Mouse (Mus musculus) CH12.LX (cell line): ENCODE measurements around the gene Arg1. TPM values are rescaled to one million over a fixed set of nuclear protein-coding genes. Genes with fewer than 3 reads are reported as not detected.

ENCODE experiments used
- DNase-seq: peaks from one replicate; pipeline ENCODE4 v3.0.0-alpha.2; 2013; ENCODE audit errors: extremely low read depth
- H3K27ac ChIP-seq: 2 replicates; pipeline ENCODE4 v1.5.1; 2012; ENCODE audit warnings: low read depth, mild to moderate bottlenecking, control low read depth, moderate library complexity; ENCODE audit not compliant: insufficient read depth
- H3K27me3 ChIP-seq: replicated peaks from 2 replicates; pipeline ENCODE3; 2012; ENCODE audit warnings: inconsistent platforms
- H3K36me3 ChIP-seq, 2 experiments: replicated peaks in 1 of 2; 2 replicates each; pipeline versions ENCODE3 to v1.6.1; 2012; ENCODE audit warnings: inconsistent platforms in 1 of 2, low read length in 1 of 2, mild to moderate bottlenecking in 1 of 2, mixed read lengths in 1 of 2, moderate library complexity in 1 of 2; ENCODE audit not compliant: control insufficient read depth in 1 of 2, insufficient read depth in 1 of 2
- H3K4me1 ChIP-seq, 2 experiments: 2 replicates each; pipeline ENCODE4 v1.6.1; 2012; ENCODE audit warnings: inconsistent platforms in 1 of 2, moderate library complexity in 1 of 2; ENCODE audit not compliant: insufficient read depth in 2 of 2, control insufficient read depth in 1 of 2
- H3K4me2 ChIP-seq: 2 replicates; pipeline ENCODE4 v1.6.1; 2012; ENCODE audit warnings: low read depth, mild to moderate bottlenecking, control low read depth; ENCODE audit not compliant: poor library complexity, insufficient read depth, severe bottlenecking
- H3K4me3 ChIP-seq, 3 experiments: fragments of 150-350 bp in 1 of 3; sonication (generic) in 1 of 3; replicated peaks in 1 of 3; 2 replicates each; pipeline versions ENCODE3 to v1.5.1; 2011 to 2012; ENCODE audit warnings: low read depth in 2 of 3, low read length in 2 of 3, mild to moderate bottlenecking in 2 of 3, moderate library complexity in 2 of 3, control low read depth in 1 of 3, improper control_type of control experiment in 1 of 3, inconsistent platforms in 1 of 3, mixed read lengths in 1 of 3; ENCODE audit not compliant: poor library complexity in 1 of 3
- H3K79me2 ChIP-seq: replicated peaks from 2 replicates; pipeline ENCODE4 v1.6.1; 2012; ENCODE audit warnings: mild to moderate bottlenecking, moderate library complexity; ENCODE audit not compliant: control insufficient read depth, poor library complexity, insufficient read depth, severe bottlenecking; ENCODE audit errors: extremely low read depth
- H3K9ac ChIP-seq: 2 replicates; pipeline ENCODE4 v1.6.1; 2012; ENCODE audit warnings: low read depth, mild to moderate bottlenecking, control low read depth, moderate library complexity; ENCODE audit not compliant: insufficient read depth
- H3K9me3 ChIP-seq: replicated peaks from 2 replicates; pipeline ENCODE3; 2012; ENCODE audit warnings: low read length, inconsistent platforms, mixed read lengths
- BHLHE40 ChIP-seq: IDR thresholded peaks from 2 replicates; pipeline ENCODE4 v1.6.1; 2011; ENCODE audit warnings: mild to moderate bottlenecking, low read depth, low read length, improper control_type of control experiment
- CTCF ChIP-seq, 2 experiments: IDR thresholded peaks in 1 of 2; conservative IDR thresholded peaks in 1 of 2; 2 replicates each; pipeline ENCODE4 v1.5.1; 2011 to 2012; ENCODE audit warnings: low read depth in 2 of 2, low read length in 2 of 2, improper control_type of control experiment in 1 of 2, inconsistent platforms in 1 of 2, mild to moderate bottlenecking in 1 of 2, moderate library complexity in 1 of 2
- E2F4 ChIP-seq: IDR thresholded peaks from 2 replicates; pipeline ENCODE4 v1.6.1; 2011; ENCODE audit warnings: low read depth, low read length, improper control_type of control experiment; ENCODE audit not compliant: insufficient replicate concordance
- GABPA ChIP-seq: IDR thresholded peaks from 2 replicates; pipeline ENCODE4 v1.6.1; 2012; ENCODE audit warnings: low read depth, low read length, improper control_type of control experiment, inconsistent platforms; ENCODE audit not compliant: insufficient replicate concordance
- HCFC1 ChIP-seq: IDR thresholded peaks from 2 replicates; pipeline ENCODE4 v1.6.1; 2012; ENCODE audit warnings: low read depth, mild to moderate bottlenecking, inconsistent platforms, low read length, improper control_type of control experiment
- IRF4 ChIP-seq: IDR thresholded peaks from 2 replicates; pipeline ENCODE4 v1.6.1; 2014; ENCODE audit warnings: low read depth, mild to moderate bottlenecking, inconsistent platforms, low read length, improper control_type of control experiment
- JUND ChIP-seq: conservative IDR thresholded peaks from 2 replicates; pipeline ENCODE4 v1.6.1; 2011; ENCODE audit warnings: low read depth, low read length, improper control_type of control experiment
- MAZ ChIP-seq: IDR thresholded peaks from 2 replicates; pipeline ENCODE4 v1.6.1; 2012; ENCODE audit warnings: low read depth, mild to moderate bottlenecking, inconsistent platforms, low read length, improper control_type of control experiment, moderate library complexity
- MYC ChIP-seq: IDR thresholded peaks from 2 replicates; pipeline ENCODE4 v1.6.1; 2011; ENCODE audit warnings: low read depth, mild to moderate bottlenecking, improper control_type of control experiment, low read length
- NRF1 ChIP-seq: IDR thresholded peaks from 2 replicates; pipeline ENCODE4 v1.6.1; 2014; ENCODE audit warnings: low read depth, mild to moderate bottlenecking, inconsistent platforms, low read length, improper control_type of control experiment, moderate library complexity
- RAD21 ChIP-seq: IDR thresholded peaks from 2 replicates; pipeline ENCODE4 v1.6.1; 2011; ENCODE audit warnings: low read depth, mild to moderate bottlenecking, low read length, improper control_type of control experiment, moderate library complexity
- SMC3 ChIP-seq: IDR thresholded peaks from 2 replicates; pipeline ENCODE4 v1.6.1; 2011; ENCODE audit warnings: low read depth, low read length, improper control_type of control experiment
- TBP ChIP-seq: conservative IDR thresholded peaks from 2 replicates; pipeline ENCODE4 v1.6.1; 2011; ENCODE audit warnings: low read depth, low read length, improper control_type of control experiment
- UBTF ChIP-seq: IDR thresholded peaks from 2 replicates; pipeline ENCODE4 v1.6.1; 2012; ENCODE audit warnings: low read depth, mild to moderate bottlenecking, inconsistent platforms, low read length, improper control_type of control experiment, moderate library complexity
- ZC3H11A ChIP-seq: IDR thresholded peaks from 2 replicates; pipeline ENCODE4 v1.6.1; 2012; ENCODE audit warnings: low read depth, mild to moderate bottlenecking, inconsistent platforms, low read length, improper control_type of control experiment
- ZKSCAN1 ChIP-seq: IDR thresholded peaks from 2 replicates; pipeline ENCODE4 v1.6.1; 2012; ENCODE audit warnings: low read depth, inconsistent platforms, low read length, improper control_type of control experiment, borderline replicate concordance
- ZMIZ1 ChIP-seq: IDR thresholded peaks from 2 replicates; pipeline ENCODE4 v1.6.1; 2012; ENCODE audit warnings: low read depth, mild to moderate bottlenecking, inconsistent platforms, low read length, improper control_type of control experiment
- ZNF384 ChIP-seq: IDR thresholded peaks from 2 replicates; pipeline ENCODE4 v1.6.1; 2012; ENCODE audit warnings: low read depth, low read length, improper control_type of control experiment, inconsistent platforms
- dilution Hi-C: fragments of 300-500 bp; cut with MboI; formaldehyde crosslinking; loops from 2 replicates; pipeline ENCODE4 v1.14.3; 2020; ENCODE audit warnings: low sequenced_read_pairs; ENCODE audit not compliant: extremely low pct_unique_long_range_greater_than_20kb, extremely low pct_ligation_motif_present
- in situ Hi-C: fragments of 300-500 bp; cut with MboI; formaldehyde crosslinking; loops from 3 replicates; pipeline ENCODE4 v1.14.3; 2019; ENCODE audit warnings: low sequenced_read_pairs, low pct_ligation_motif_present, low pct_unique_long_range_greater_than_20kb, mixed read lengths
- polyA plus RNA-seq: library from polyadenylated mRNA; unstranded; fragments of >175 nt; gene quantifications from 2 replicates; pipeline ENCODE4 v1.2.1, GENCODE M21; 2012; ENCODE audit warnings: low read depth; ENCODE audit not compliant: insufficient read length
- total RNA-seq, 2 experiments: library from RNA; depleted of rRNA; stranded (reverse); fragments of 300-350 nt in 1 of 2; fragments of >200 nt in 1 of 2; gene quantifications; 2 replicates each; pipeline ENCODE4 v1.2.3; 2012 to 2014

The Arg1 gene
- total and polyA plus RNA-seq, 3 experiments, result 0.20 to 0.55 (median 0.20) TPM

DNA sequence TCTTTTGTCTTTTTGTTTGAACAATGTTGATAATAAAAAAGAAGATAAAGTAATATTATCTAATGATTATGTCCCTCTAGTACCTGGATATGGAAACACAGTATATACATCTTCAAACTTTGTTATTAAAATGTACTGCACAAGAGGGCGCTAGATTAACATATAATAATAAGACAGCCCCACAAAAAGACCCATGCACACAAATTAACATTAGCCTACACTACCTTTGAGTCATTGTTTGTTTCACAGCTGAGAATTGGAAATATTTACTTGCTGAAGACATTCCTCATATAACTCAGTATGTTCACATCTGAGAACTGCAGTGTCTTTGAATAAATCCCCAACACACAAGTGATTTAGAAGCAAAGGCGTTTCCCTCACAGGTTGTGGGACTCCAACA lies 33.8 kb upstream of the Arg1 start:
- no peaks in the 10 kb centered on the region for H3K9me3 ChIP-seq
- TF ChIP-seq MAZ (peak; percentile 19; the same call in 1 of the 2 replicates), CTCF (conservative IDR thresholded peaks at IDR 0.05 in 1 of 2, IDR thresholded peaks at IDR 0.05 in 1 of 2; ENCODE audit: low read depth in 2 of 2, low read length in 2 of 2) (peak in 1 of 2 experiments; percentile 81; a peak in 2 of 4 replicates), MYC (no peak), GABPA (no peak), RAD21 (peak; percentile 90), ZC3H11A (peak; percentile 77), ZKSCAN1 (no peak), IRF4 (peak; percentile 26; the same call in 1 of the 2 replicates), E2F4 (no peak), SMC3 (peak; percentile 85), NRF1 (no peak), UBTF (no peak), JUND (peak; percentile 28; the same call in 1 of the 2 replicates)
- no peak overlapping the region for H3K4me3 ChIP-seq
- H3K27ac ChIP-seq, result no peak overlapping the region
- H3K9ac ChIP-seq, result no peak overlapping the region
- dilution Hi-C loops (no loop called here), in situ Hi-C loops (no loop called here)
- H3K36me3 ChIP-seq, result no peaks in the 10 kb centered on the region
- peak; percentile 31 for DNase-seq
- H3K27me3 ChIP-seq, result no peaks in the 10 kb centered on the region
- H3K79me2 ChIP-seq, result no peaks in the 10 kb centered on the region
- peaks cover 5 to 10% of the 10 kb centered on the region in 2 experiments; a peak in 3 of 4 replicates for H3K4me1 ChIP-seq
- no peak overlapping the region for H3K4me2 ChIP-seq

DNA sequence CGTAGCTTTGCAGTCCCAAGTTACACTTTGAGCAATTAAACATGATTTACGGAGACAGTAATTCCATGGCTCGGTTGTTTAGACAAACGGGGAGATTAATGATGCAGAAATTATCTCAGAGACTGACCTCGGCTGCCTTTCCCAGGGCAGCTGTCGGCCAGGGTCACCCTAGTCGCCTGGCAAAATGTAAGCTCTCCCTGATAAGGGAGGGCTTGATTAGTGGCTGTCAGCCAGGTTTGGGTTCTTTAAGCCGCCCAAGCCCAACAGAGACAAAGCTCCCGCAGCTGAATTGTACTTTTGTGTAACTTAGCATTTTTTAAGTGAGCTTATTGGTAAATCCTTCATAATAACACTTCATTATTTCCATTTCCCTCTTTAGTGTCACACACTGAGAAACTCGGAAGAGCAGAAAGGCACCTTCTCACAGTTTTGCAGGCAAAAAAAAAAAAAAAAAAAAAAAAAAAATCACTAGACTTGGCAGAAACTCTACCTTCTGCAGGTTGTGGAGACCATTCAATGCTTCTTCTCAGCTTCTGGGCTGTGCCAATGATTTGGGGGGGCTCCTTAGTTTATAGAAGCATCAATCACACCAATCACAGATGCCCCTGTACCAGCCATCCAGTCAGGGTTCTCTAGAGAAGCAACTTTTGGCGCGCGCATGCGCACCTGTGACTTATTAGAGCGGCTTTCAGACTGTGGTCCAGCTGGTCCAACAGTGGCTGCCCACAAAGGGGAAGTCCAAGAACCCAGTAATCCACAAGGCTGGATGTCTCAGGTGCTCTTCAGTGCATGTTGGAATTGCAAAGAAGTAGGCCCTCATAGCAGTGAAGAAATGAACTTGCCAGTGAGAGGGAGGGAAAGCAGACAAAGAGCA lies 32.0 kb upstream of the Arg1 start:
- H3K4me3 ChIP-seq, result peak overlapping the region in 2 of 3 experiments; percentile 3 to 20
- H3K4me2 ChIP-seq, result peak overlapping the region; percentile 96
- no peaks in the 10 kb centered on the region for H3K27me3 ChIP-seq
- dilution Hi-C loops (no loop called here), in situ Hi-C loops (loop anchor here (5.0 kb wide), 1 partner anchor 258 kb away; no protein-coding TSS in a partner anchor)
- H3K79me2 ChIP-seq, result no peaks in the 10 kb centered on the region
- no peaks in the 10 kb centered on the region for H3K36me3 ChIP-seq
- DNase-seq, result no peak
- H3K4me1 ChIP-seq, result peaks cover 8 to 10% of the 10 kb centered on the region in 2 experiments
- H3K9me3 ChIP-seq, result no peaks in the 10 kb centered on the region
- H3K27ac ChIP-seq, result no peak overlapping the region; the same call in 1 of the 2 replicates
- TF ChIP-seq ZMIZ1 (no peak), IRF4 (0 out of 2 replicates have a peak, but pooled peaks have one; percentile 25), ZC3H11A (no peak), BHLHE40 (no peak), ZNF384 (peak; percentile 90), HCFC1 (no peak), TBP (no peak), NRF1 (peak; percentile 97)
- no peak overlapping the region; the same call in 1 of the 2 replicates for H3K9ac ChIP-seq
